Mouse (Mus musculus): ENCODE measurements around the gene Qprt. TPM values are rescaled to one million over a fixed set of nuclear protein-coding genes. Genes with fewer than 3 reads are reported as not detected.

The Qprt gene
- total RNA-seq (2021) = under 1 TPM; 0.19 to 0.20 TPM

- DNase-seq = no peak
These were observed at the start of gene Qprt for GRCm38 (mm10) chr7:127121911-127122270. Qprt (minus strand) TSS chr7:127122226.

- DNase-seq = no peak
These were observed 44.5 kb upstream of the Qprt start for GRCm38 (mm10) chr7:127166501-127166900.

GRCm38 (mm10) chr7:127165607-127166493 lies 43.8 kb upstream of the Qprt start:
- DNase-seq = no peak

- DNase-seq = no peak
These were observed 42.0 kb upstream of the Qprt start for GRCm38 (mm10) chr7:127164002-127164401.

GRCm38 (mm10) chr7:127162546-127162945 lies 40.5 kb upstream of the Qprt start:
- no peak for DNase-seq

GRCm38 (mm10) chr7:127157548-127157947 lies 35.5 kb upstream of the Qprt start:
- DNase-seq = no peak

GRCm38 (mm10) chr7:127153477-127153876 lies 31.5 kb upstream of the Qprt start:
- DNase-seq = no peak

GRCm38 (mm10) chr7:127152464-127152863 lies 30.4 kb upstream of the Qprt start:
- DNase-seq = no peak

- no peak for DNase-seq
These were observed 25.9 kb upstream of the Qprt start for GRCm38 (mm10) chr7:127147901-127148300.

GRCm38 (mm10) chr7:127146267-127146603 lies 24.2 kb upstream of the Qprt start:
- no peak for DNase-seq

- DNase-seq = no peak
These were observed 23.6 kb upstream of the Qprt start for GRCm38 (mm10) chr7:127145387-127146266.

- no peak for DNase-seq
These were observed 22.4 kb upstream of the Qprt start for GRCm38 (mm10) chr7:127144412-127144811.

- DNase-seq = no peak
These were observed 20.6 kb upstream of the Qprt start for GRCm38 (mm10) chr7:127142666-127143065.

- DNase-seq = no peak
These were observed 20.2 kb upstream of the Qprt start for GRCm38 (mm10) chr7:127142214-127142613.

- no peak for DNase-seq
These were observed 18.8 kb upstream of the Qprt start for GRCm38 (mm10) chr7:127140623-127141404.

GRCm38 (mm10) chr7:127139562-127139961 lies 17.5 kb upstream of the Qprt start:
- DNase-seq = no peak

GRCm38 (mm10) chr7:127139100-127139499 lies 17.1 kb upstream of the Qprt start:
- no peak for DNase-seq

- DNase-seq = no peak
These were observed 15.4 kb upstream of the Qprt start, which contains the start of gene Spn for GRCm38 (mm10) chr7:127137262-127138017. Spn (minus strand) TSS chr7:127137823.

- no peak for DNase-seq
These were observed 14.4 kb upstream of the Qprt start for GRCm38 (mm10) chr7:127136181-127137071.

GRCm38 (mm10) chr7:127134821-127135447 lies 12.9 kb upstream of the Qprt start:
- no peak for DNase-seq

Measured in heart, postnatal 4 days (tissue).